Mouse (Mus musculus): ENCODE data around the gene Nkpd1.

DNA sequence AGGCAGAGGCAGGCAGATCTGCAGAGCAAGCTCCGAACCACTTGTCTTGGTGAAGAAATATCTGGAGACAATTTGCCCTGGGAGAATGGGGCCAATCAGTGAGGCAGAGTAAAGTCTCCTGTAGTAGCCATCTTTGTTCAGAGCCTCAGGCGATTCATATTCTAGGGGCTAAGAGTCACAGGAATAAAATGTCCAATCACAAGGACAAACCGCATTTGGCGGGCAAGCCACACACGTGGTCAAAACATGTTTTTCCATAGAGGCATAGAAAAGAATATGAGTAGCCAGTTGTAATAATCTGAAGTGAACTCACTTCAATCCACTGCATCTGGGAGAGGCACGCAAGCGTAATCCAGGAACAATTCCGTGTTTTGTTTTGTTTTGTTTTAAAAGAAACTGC lies 34.4 kb upstream of the Nkpd1 start:
- no peak for TF ChIP-seq CTCF (conservative IDR thresholded peaks at IDR 0.05 in 1 of 2, IDR thresholded peaks at IDR 0.05 in 1 of 2; ENCODE audit: low read depth in 2 of 2, low read length in 2 of 2)
- TF ChIP-seq E2F4 (IDR thresholded peaks at IDR 0.05; ENCODE audit: insufficient replicate concordance, low read depth, low read length) = no peak
- TF ChIP-seq ZNF384 (IDR thresholded peaks at IDR 0.05; ENCODE audit: low read depth, low read length) = no peak
- TF ChIP-seq ETS1 (conservative IDR thresholded peaks at IDR 0.05; ENCODE audit: low read depth, low read length) = no peak
- no peak for TF ChIP-seq MEF2A (IDR thresholded peaks at IDR 0.05; ENCODE audit: borderline replicate concordance, low read depth, low read length)
- TF ChIP-seq POLR2A (IDR thresholded peaks at IDR 0.05; ENCODE audit: low read depth, low read length) = no peak
- no peak for TF ChIP-seq POLR2AphosphoS2 (IDR thresholded peaks at IDR 0.05; ENCODE audit: low read depth, low read length)
- no peak for TF ChIP-seq MAX (IDR thresholded peaks at IDR 0.05; ENCODE audit: low read length)
- no peak for TF ChIP-seq SIN3A (IDR thresholded peaks at IDR 0.05; ENCODE audit: low read length)
- TF ChIP-seq TCF12 (IDR thresholded peaks at IDR 0.05; ENCODE audit: low read depth, low read length) = no peak
- no peak for TF ChIP-seq JUND (conservative IDR thresholded peaks at IDR 0.05; ENCODE audit: low read depth, low read length)

All from CH12.LX (cell line).